Mouse (Mus musculus): ENCODE data around the gene Opn4. TPM values are rescaled to one million over a fixed set of nuclear protein-coding genes. Genes with fewer than 3 reads are reported as not detected.
A peak's percentile ranks its signal among the peaks of the same experiment; 100 is the strongest.

The Opn4 gene
- polyA plus RNA-seq, 1 experiment from 2014 or later, result not detected

DNA sequence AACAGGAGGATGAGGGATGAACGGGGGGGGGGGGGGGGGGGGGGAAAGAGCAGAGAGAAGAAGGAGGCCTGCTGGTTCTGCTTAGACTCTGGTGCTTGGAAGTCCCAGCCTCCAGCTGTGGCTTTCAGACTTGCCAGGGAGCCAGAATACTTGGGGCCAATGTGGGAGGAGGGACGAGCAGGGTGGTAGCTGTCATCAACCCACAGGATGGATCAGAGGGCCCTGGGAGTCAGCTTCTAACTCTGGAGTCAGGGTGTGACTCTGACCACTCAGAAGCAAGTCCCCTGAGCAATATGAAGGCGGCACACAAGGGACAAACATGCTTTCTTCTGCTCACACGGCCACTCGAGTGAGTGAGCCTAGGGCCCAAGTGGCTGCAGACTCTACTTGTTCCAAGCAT is 35.3 kb downstream of the Opn4 start:
- H3K9me3 ChIP-seq (ENCODE audit: control insufficient read depth, low read length), result no peaks in the 10 kb centered on the region
- H3K36me3 ChIP-seq (ENCODE audit: control insufficient read depth, insufficient read depth, low read length), result no peaks in the 10 kb centered on the region
- ATAC-seq (ENCODE audit: insufficient number of reproducible peaks, low FRiP score, low TSS enrichment, low read depth) (no peak), DNase-seq (ENCODE audit: low spot score) (no peak)
- WGBS, result 78% methylated on average over 5 of the region's 5 CpGs
- H3K27ac ChIP-seq (replicated peaks; ENCODE audit: low read depth, low read length), result no peak overlapping the region
- no peak overlapping the region for H3K9ac ChIP-seq (ENCODE audit: low read length)
- no peak overlapping the region for H3K4me2 ChIP-seq (ENCODE audit: low read depth, severe bottlenecking)
- no peak overlapping the region for H3K4me3 ChIP-seq (ENCODE audit: low read depth, low read length)
- H3K4me1 ChIP-seq (ENCODE audit: control insufficient read depth, insufficient read depth, low read length), result peaks cover 16% of the 10 kb centered on the region
- H3K27me3 ChIP-seq (ENCODE audit: control insufficient read depth, insufficient read depth, low read length), result no peaks in the 10 kb centered on the region

DNA sequence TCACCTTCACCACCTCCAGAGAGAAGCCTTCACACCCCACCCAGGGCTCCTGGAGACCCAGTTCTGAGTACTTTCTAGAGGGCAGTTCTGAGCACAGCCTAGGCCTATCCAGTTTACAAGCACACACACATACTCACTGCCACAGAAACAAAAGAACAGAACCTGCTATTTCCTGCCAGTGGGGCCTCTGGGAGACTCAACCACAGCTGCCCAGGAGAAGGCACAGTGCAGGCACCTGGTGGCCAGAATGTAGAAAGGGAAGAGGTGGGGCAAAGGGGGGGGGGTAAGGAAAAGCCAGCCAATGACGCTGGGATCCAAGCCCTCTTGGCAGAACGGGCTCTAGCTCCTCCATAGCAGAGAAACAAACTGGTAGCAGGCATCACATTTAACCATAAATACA is 37.5 kb downstream of the Opn4 start:
- H3K9ac ChIP-seq (ENCODE audit: low read length), result 0 out of 2 replicates have a peak overlapping the region, but pooled peaks have one; percentile 30
- 9% methylated on average over 2 of the region's 2 CpGs for WGBS
- peak; percentile 41 for ATAC-seq (ENCODE audit: insufficient number of reproducible peaks, low FRiP score, low TSS enrichment, low read depth)

GRCm38 (mm10) chr14:34561647-34562046 is 38.3 kb downstream of the Opn4 start:
- no peaks in the 10 kb centered on the region for H3K9me3 ChIP-seq (ENCODE audit: control insufficient read depth, low read length)
- no peaks in the 10 kb centered on the region for H3K27me3 ChIP-seq (ENCODE audit: control insufficient read depth, insufficient read depth, low read length)
- no peak overlapping the region for H3K4me2 ChIP-seq (ENCODE audit: low read depth, severe bottlenecking)
- no peak for DNase-seq (ENCODE audit: low spot score)
- H3K9ac ChIP-seq (ENCODE audit: low read length), result no peak overlapping the region
- H3K4me3 ChIP-seq (ENCODE audit: low read depth, low read length), result no peak overlapping the region
- WGBS, result 89% methylated on average over 8 of the region's 8 CpGs
- H3K36me3 ChIP-seq (ENCODE audit: control insufficient read depth, insufficient read depth, low read length), result no peaks in the 10 kb centered on the region
- ATAC-seq (ENCODE audit: insufficient number of reproducible peaks, low FRiP score, low TSS enrichment, low read depth), result no peak
- peaks cover 4% of the 10 kb centered on the region; the same call in 1 of the 2 replicates for H3K4me1 ChIP-seq (ENCODE audit: control insufficient read depth, insufficient read depth, low read length)
- H3K27ac ChIP-seq (replicated peaks; ENCODE audit: low read depth, low read length), result peak overlapping the region; percentile 47

More for the DNA sequence above, 37.5 kb downstream of the Opn4 start:
- no peak overlapping the region for H3K4me2 ChIP-seq (ENCODE audit: low read depth, severe bottlenecking)
- no peaks in the 10 kb centered on the region for H3K27me3 ChIP-seq (ENCODE audit: control insufficient read depth, insufficient read depth, low read length)
- H3K36me3 ChIP-seq (ENCODE audit: control insufficient read depth, insufficient read depth, low read length), result no peaks in the 10 kb centered on the region
- H3K4me1 ChIP-seq (ENCODE audit: control insufficient read depth, insufficient read depth, low read length), result peaks cover 4% of the 10 kb centered on the region; the same call in 1 of the 2 replicates
- H3K4me3 ChIP-seq (ENCODE audit: low read depth, low read length), result no peak overlapping the region
- DNase-seq (ENCODE audit: low spot score), result peak; percentile 43
- no peaks in the 10 kb centered on the region for H3K9me3 ChIP-seq (ENCODE audit: control insufficient read depth, low read length)
- peak overlapping the region; percentile 47 for H3K27ac ChIP-seq (replicated peaks; ENCODE audit: low read depth, low read length)

- Histone ChIP-seq H3K4me3 (ENCODE audit: low read depth, low read length) (no peak overlapping the region), H3K36me3 (ENCODE audit: control insufficient read depth, insufficient read depth, low read length) (no peaks in the 10 kb centered on the region), H3K4me2 (ENCODE audit: low read depth, severe bottlenecking) (no peak overlapping the region), H3K9me3 (ENCODE audit: control insufficient read depth, low read length) (no peaks in the 10 kb centered on the region), H3K27me3 (ENCODE audit: control insufficient read depth, insufficient read depth, low read length) (no peaks in the 10 kb centered on the region), H3K27ac (replicated peaks; ENCODE audit: low read depth, low read length) (no peak overlapping the region), H3K9ac (ENCODE audit: low read length) (no peak overlapping the region), H3K4me1 (ENCODE audit: control insufficient read depth, insufficient read depth, low read length) (peaks cover 4% of the 10 kb centered on the region; the same call in 1 of the 2 replicates)
- DNase-seq (ENCODE audit: low spot score) (peak; percentile 40), ATAC-seq (ENCODE audit: insufficient number of reproducible peaks, low FRiP score, low TSS enrichment, low read depth) (0 out of 2 replicates have a peak, but pooled peaks have one; percentile 21)
- 55% methylated on average over 9 of the region's 9 CpGs for WGBS
These were observed 41.0 kb downstream of the Opn4 start for GRCm38 (mm10) chr14:34558947-34559346.

DNA sequence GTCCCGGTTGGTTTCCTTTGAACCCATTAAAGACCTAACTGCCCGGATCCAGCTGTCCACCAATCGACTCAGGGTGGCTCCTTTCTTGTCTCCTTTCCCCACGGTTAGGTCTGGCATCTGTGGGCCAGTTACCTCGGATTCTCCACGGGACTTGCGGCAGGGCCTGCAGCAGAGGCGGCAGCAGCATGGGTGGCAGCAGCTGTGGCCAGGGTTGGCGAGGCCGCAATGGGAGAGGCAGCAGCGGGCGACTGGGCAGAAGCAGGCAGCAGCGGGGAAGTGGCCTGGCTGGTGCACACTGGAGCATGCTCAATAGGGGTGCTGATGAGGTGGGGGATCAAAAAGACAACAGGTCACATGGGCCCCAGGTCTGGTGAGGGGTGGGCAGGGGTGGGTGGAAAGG is 44.7 kb downstream of the Opn4 start:
- H3K27ac ChIP-seq (replicated peaks; ENCODE audit: low read depth, low read length), result no peak overlapping the region
- 71% methylated on average over 13 of the region's 13 CpGs for WGBS
- no peak overlapping the region for H3K9ac ChIP-seq (ENCODE audit: low read length)
- DNase-seq (ENCODE audit: low spot score), result no peak
- H3K4me1 ChIP-seq (ENCODE audit: control insufficient read depth, insufficient read depth, low read length), result no peaks in the 10 kb centered on the region
- no peaks in the 10 kb centered on the region for H3K36me3 ChIP-seq (ENCODE audit: control insufficient read depth, insufficient read depth, low read length)
- H3K27me3 ChIP-seq (ENCODE audit: control insufficient read depth, insufficient read depth, low read length), result no peaks in the 10 kb centered on the region
- ATAC-seq (ENCODE audit: insufficient number of reproducible peaks, low FRiP score, low TSS enrichment, low read depth), result no peak
- no peak overlapping the region for H3K4me2 ChIP-seq (ENCODE audit: low read depth, severe bottlenecking)
- no peaks in the 10 kb centered on the region for H3K9me3 ChIP-seq (ENCODE audit: control insufficient read depth, low read length)
- no peak overlapping the region for H3K4me3 ChIP-seq (ENCODE audit: low read depth, low read length)

DNA sequence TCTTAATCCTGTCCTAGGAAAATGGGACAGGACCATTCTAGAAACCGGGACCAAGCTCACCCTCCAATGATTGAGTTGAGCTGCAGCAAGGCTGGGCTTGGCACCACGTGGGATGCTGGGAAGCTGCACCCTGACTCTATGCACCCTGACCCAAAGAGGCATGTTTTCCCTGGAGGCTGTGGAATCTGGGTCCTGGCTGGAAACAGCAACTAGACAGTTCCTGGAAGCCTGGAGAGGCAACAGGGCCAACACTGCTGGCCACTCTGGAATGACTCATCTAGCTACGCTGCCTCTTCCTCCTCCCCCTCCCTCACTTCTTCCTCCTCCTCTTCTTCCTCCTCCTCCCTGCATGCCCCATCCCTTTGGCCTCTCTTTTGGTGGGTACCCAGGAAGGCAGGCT is 45.9 kb downstream of the Opn4 start:
- no peak overlapping the region for H3K4me2 ChIP-seq (ENCODE audit: low read depth, severe bottlenecking)
- no peaks in the 10 kb centered on the region for H3K4me1 ChIP-seq (ENCODE audit: control insufficient read depth, insufficient read depth, low read length)
- 78% methylated on average over 3 of the region's 3 CpGs for WGBS
- ATAC-seq (ENCODE audit: insufficient number of reproducible peaks, low FRiP score, low TSS enrichment, low read depth) (no peak), DNase-seq (ENCODE audit: low spot score) (no peak)
- H3K9ac ChIP-seq (ENCODE audit: low read length), result no peak overlapping the region
- no peaks in the 10 kb centered on the region for H3K9me3 ChIP-seq (ENCODE audit: control insufficient read depth, low read length)
- H3K36me3 ChIP-seq (ENCODE audit: control insufficient read depth, insufficient read depth, low read length), result no peaks in the 10 kb centered on the region
- H3K27ac ChIP-seq (replicated peaks; ENCODE audit: low read depth, low read length), result no peak overlapping the region
- no peak overlapping the region for H3K4me3 ChIP-seq (ENCODE audit: low read depth, low read length)
- H3K27me3 ChIP-seq (ENCODE audit: control insufficient read depth, insufficient read depth, low read length), result no peaks in the 10 kb centered on the region

GRCm38 (mm10) chr14:34553470-34553869 is 46.5 kb downstream of the Opn4 start:
- no peak overlapping the region for H3K4me2 ChIP-seq (ENCODE audit: low read depth, severe bottlenecking)

GRCm38 (mm10) chr14:34552226-34552625 is 47.7 kb downstream of the Opn4 start:
- Histone ChIP-seq H3K27me3 (ENCODE audit: control insufficient read depth, insufficient read depth, low read length) (no peaks in the 10 kb centered on the region), H3K4me1 (ENCODE audit: control insufficient read depth, insufficient read depth, low read length) (peaks cover 3% of the 10 kb centered on the region; the same call in 1 of the 2 replicates), H3K36me3 (ENCODE audit: control insufficient read depth, insufficient read depth, low read length) (no peaks in the 10 kb centered on the region), H3K27ac (replicated peaks; ENCODE audit: low read depth, low read length) (no peak overlapping the region), H3K9me3 (ENCODE audit: control insufficient read depth, low read length) (no peaks in the 10 kb centered on the region), H3K9ac (ENCODE audit: low read length) (no peak overlapping the region), H3K4me2 (ENCODE audit: low read depth, severe bottlenecking) (no peak overlapping the region), H3K4me3 (ENCODE audit: low read depth, low read length) (no peak overlapping the region)
- no peak for ATAC-seq (ENCODE audit: insufficient number of reproducible peaks, low FRiP score, low TSS enrichment, low read depth)
- DNase-seq (ENCODE audit: low spot score), result no peak
- 87% methylated on average over 5 of the region's 5 CpGs for WGBS

More at GRCm38 (mm10) chr14:34553470-34553869, 46.5 kb downstream of the Opn4 start:
- Histone ChIP-seq H3K27ac (replicated peaks; ENCODE audit: low read depth, low read length) (no peak overlapping the region), H3K36me3 (ENCODE audit: control insufficient read depth, insufficient read depth, low read length) (no peaks in the 10 kb centered on the region), H3K27me3 (ENCODE audit: control insufficient read depth, insufficient read depth, low read length) (no peaks in the 10 kb centered on the region), H3K9me3 (ENCODE audit: control insufficient read depth, low read length) (no peaks in the 10 kb centered on the region), H3K4me1 (ENCODE audit: control insufficient read depth, insufficient read depth, low read length) (no peaks in the 10 kb centered on the region), H3K9ac (ENCODE audit: low read length) (no peak overlapping the region), H3K4me3 (ENCODE audit: low read depth, low read length) (no peak overlapping the region)
- WGBS, result 94% methylated on average over 6 of the region's 6 CpGs
- DNase-seq (ENCODE audit: low spot score), result no peak
- no peak for ATAC-seq (ENCODE audit: insufficient number of reproducible peaks, low FRiP score, low TSS enrichment, low read depth)

Data from limb, embryonic 11.5 days (tissue).